Mouse (Mus musculus): ENCODE measurements around the gene Supt4a.

The Supt4a gene

GRCm38 (mm10) chr11:87737175-87737740 lies at the start of gene Supt4a:
Gene Supt4a, plus strand, starts transcription at chr11:87737552.
- DNase-seq (ENCODE audit: low spot score), result peak; percentile 99

GRCm38 (mm10) chr11:87688478-87689203 lies 48.7 kb upstream of the Supt4a start:
- no peak for DNase-seq (ENCODE audit: low spot score)

DNA sequence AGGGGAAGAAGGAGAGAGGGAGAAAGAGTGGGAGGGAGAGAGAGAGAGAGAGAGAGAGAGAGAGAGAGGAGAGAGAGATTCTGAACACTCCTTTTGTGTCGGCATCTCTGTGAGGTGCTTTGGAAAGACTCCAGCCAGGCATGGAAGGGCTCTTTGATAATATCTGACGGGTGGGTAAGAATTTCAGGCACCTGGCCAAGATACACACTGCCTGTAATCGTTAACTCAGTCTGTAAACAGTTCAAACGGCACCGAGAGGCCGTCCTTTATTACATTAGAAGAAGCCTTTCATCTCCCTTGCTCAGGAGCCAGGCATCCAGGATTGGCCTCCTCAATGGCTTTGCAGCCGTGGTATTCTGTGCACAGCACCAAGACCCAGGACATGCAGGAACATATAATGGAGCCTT lies 47.9 kb upstream of the Supt4a start:
- DNase-seq (ENCODE audit: low spot score), result no peak

DNA sequence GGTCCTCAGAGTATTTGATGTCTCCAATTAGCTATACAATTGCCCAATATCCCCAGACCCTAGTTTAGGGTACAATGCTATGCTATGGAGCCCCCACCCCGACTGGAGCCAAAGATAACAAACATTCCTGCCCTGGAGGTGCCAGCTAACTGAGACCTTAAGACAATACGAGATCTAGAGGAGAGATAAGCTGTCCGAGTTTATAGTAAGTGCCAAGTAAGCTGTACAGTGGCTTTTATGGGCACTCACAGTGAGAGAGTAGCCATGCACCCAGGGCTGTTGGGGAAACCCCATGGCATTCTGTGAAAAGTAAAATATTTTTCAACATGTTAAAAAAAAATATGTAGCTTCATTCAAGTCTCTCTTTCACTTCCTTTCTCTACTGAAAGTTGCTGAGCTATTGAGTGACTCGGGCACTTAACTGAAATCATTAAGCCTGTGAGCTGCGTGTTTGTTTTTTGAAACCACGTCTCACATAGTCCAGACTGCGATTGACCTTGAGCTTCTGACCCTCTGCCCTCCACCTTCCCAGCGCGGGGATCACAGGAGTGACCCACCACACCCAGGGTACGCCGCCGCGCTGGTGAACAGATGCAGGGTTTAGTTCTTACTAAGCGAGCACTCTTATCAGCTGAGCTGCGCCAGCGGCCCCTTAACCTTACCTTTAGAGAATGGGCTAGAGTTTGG lies 47.2 kb upstream of the Supt4a start:
- DNase-seq (ENCODE audit: low spot score), result no peak

GRCm38 (mm10) chr11:87697131-87697682 lies 40.1 kb upstream of the Supt4a start:
- DNase-seq (ENCODE audit: low spot score), result no peak

GRCm38 (mm10) chr11:87698126-87698525 lies 39.2 kb upstream of the Supt4a start:
- no peak for DNase-seq (ENCODE audit: low spot score)

DNA sequence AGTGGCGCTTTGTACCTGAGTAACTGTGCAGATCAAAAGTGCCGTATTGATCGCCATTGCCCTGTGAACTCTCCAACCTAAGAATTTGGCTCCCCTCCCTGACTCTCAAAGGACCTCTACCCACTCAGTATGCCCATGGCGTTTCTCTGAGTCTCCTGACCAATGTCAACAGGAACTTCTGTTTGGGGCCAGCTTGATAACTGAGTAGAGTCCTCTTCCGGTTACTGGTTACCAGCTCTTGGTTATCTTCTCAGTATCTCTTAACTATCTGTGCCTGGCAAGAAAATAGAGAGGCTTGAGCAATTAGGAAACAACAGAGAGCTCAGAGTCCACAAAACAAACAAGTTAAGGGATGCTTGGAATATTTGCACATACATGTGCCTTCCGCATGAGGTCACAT lies 36.2 kb upstream of the Supt4a start:
- DNase-seq (ENCODE audit: low spot score), result no peak

- DNase-seq (ENCODE audit: low spot score), result no peak
Observed at GRCm38 (mm10) chr11:87701877-87702620, 35.3 kb upstream of the Supt4a start.

DNA sequence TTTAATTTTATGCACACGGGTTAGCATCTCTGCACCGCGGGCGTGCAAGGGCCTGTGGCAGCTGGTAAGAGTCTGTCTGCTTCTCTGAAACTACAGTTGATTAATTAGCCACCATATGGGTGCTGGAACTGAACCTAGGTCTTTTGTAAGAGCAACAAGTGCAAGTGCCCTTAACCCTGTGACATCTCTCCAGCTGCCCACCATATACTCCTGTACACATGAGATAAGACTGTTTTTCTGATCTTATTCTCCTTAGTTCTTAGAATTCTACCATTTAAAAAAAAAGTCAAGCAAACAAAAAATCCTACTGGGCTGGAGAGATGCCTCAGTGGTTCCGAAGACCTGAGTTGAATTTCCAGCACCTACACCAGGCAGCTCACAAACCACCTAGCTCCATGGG lies 33.7 kb upstream of the Supt4a start:
- no peak for DNase-seq (ENCODE audit: low spot score)

DNA sequence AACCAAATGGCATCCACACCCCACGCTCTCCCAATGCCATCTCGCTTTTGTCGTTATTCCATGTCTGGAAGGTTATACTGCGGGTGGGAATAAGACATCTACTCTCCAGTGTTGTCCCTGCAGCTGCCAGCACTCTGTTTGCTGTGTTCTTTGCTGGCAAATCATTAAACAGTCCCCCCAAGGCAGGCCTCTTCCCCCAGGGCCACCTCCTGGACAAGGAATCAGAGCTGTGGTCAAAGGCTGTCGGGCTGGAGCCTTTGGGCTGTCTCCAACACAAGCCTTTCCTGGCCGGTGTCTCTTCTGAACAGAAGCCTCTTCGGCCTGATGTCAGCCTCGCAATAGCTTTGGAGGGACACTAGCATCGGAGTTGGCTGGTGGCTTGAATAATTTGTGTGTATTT lies 33.1 kb upstream of the Supt4a start:
- no peak for DNase-seq (ENCODE audit: low spot score)

GRCm38 (mm10) chr11:87707570-87707969 lies 29.8 kb upstream of the Supt4a start:
- DNase-seq (ENCODE audit: low spot score), result no peak

DNA sequence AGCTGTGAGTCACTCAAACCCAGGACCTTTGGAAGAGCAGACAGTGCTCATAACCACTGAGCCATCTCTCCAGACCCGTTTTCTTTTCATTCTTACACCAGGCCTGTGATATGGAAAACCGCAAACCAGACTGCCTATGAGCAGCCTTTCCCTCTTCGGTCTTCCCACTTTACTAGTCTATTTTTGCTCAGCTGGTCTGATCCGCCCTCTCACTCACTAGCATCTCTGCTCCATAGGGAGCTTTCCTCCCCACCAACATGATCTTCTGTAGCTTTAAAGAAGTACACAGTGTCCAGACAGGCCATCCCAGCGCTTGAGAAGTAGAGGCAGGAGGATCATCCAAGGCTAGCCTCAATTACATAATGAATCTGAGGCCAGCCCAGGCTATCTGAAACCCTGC lies 28.4 kb upstream of the Supt4a start:
- DNase-seq (ENCODE audit: low spot score), result no peak

DNA sequence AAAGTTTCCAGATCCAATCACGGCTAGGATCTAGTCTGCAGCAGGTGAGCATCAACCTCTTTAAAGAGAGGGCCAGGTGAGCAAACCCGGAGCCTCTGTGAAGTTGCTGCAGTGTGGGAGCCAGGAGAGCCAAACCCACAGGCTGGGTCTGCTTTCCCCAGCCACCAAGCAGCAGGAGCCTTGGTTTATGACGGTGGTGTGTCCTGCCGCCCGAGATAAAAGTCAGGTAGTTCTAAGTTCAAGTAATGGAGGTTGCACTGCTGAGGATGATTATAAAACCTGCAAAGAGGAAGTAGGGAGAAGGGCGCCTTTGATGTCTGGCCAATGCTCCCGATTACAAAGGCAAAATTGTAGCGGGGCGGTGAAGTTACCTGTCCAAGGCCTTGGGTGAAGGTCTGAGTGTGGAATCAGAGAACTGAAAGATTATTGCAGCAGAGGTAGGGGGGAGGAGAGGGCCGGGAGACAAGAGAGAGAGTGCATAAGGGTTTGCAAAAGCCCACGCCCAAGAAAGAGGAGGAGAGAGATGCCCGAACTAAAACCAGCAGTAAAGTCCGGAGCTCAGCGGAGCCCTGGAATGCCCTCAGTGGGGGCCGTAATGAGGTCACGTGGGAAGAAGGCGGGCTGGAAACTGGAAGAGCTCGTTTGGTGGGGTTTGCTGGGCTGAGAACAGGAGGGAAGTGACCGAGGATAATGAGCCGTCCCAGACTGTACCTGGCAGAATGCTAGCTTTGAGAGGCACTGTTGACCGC lies 27.7 kb upstream of the Supt4a start:
- DNase-seq (ENCODE audit: low spot score), result peak; percentile 69

DNA sequence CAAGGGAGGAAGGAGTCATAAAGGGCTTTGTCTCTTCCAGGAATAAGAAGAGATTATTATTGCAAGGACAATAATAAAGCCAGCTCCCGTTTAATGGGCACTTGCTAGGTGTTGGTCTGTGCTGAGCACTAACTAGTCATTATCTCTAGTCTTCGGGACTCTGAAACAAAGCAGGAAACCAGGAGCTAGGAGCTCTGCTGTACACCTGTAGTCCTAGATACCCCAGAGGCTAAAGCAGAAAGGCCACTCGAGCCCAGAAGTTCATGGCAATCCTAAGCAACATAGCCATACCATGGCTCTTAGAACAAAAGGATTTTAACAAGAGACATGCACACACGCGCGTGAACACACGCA lies 27.1 kb upstream of the Supt4a start:
- DNase-seq (ENCODE audit: low spot score), result no peak

- DNase-seq (ENCODE audit: low spot score), result no peak
Observed at GRCm38 (mm10) chr11:87712188-87712587, 25.2 kb upstream of the Supt4a start.

DNA sequence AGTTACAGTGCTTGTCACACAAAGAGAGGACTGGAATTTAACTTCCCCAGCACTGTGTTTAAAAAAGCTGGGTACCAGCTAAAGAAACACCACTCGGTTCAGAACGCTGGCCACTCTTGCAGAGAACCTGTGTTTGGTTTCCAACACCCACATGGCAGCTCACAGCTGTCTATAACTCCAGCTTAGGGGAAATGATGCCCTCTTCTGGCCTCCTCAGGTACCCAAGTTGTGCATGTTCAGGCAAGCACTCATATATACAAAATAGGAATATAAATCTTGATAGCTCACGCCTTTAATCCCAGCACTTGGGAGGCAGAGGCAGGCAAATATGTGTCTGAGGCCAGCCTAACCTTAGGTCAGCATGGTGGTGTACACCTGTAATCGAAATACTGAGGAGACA lies 21.4 kb upstream of the Supt4a start:
- no peak for DNase-seq (ENCODE audit: low spot score)

DNA sequence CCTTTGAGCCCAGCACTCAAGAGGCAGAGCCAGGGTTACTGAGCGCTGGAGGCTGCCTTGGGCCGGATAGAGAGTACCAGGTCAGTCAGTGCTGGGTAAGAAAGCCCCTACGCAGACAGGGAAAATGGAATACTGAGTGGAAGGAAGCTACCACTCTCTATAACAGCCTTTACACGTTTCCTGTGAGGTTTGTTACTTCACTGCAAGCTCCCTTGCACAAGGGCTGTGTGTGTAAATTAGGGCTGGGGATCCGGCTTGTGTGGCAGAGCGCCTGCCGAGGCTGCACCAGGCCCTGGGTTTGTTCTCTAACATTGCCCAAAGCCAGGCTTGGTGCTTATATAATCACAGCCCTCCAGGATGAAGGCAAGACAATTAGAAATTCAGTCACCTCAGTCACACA lies 17.8 kb upstream of the Supt4a start:
- no peak for DNase-seq (ENCODE audit: low spot score)

- DNase-seq (ENCODE audit: low spot score), result no peak
Observed at GRCm38 (mm10) chr11:87720324-87720723, 17.0 kb upstream of the Supt4a start.

GRCm38 (mm10) chr11:87720839-87721238 lies 16.5 kb upstream of the Supt4a start:
- no peak for DNase-seq (ENCODE audit: low spot score)

- DNase-seq (ENCODE audit: low spot score), result no peak
Observed at GRCm38 (mm10) chr11:87722168-87722567, 15.2 kb upstream of the Supt4a start.

DNA sequence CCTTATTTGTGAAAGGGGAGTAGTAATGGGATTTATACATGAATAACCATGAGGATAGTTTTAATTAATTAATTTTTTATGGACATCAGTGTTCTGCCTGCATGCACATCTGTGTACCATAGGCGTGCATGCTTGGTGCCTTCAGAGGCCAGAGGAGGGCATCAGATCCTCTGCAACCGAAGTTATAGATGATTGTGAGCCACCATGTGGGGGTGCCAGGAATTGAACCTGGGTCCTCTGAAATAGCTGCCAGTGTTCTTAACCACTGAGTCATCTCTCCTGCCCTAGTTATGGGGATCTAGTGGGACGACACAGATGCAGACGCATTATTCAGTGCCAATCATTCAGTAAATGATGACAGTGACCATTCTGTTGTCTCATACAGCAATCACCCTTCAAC lies 14.5 kb upstream of the Supt4a start:
- DNase-seq (ENCODE audit: low spot score), result no peak

- no peak for DNase-seq (ENCODE audit: low spot score)
Observed at GRCm38 (mm10) chr11:87725515-87725914, 11.8 kb upstream of the Supt4a start.

Data from retina, embryonic 14.5 days (tissue).